In the genomic region with DNA sequence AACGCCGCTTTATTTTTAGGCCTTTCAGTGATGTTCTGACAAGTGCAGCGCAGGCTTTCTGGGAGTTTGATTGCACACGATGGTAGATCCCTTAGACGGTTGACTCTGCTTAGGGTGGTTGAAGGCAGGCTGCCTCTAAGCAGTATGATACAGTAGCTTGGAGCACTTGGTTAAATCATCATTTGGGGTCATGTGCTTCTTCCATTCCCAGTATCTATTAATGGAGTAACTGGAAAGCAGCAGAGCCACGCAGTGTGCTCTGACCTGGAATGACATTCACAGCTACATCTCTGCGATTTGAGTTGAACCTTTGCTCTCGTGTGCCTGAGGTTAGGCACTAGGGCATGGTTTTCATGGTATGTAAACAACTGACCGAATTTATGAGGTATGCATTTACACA, we compare ENCODE assay signal across 30 mouse cellular contexts. TPM values are rescaled to one million over a fixed set of nuclear protein-coding genes. Genes with fewer than 3 reads are reported as not detected.
DNase-seq lines count a peak whose midpoint lies in the region; ATAC-seq and TF ChIP-seq lines count a peak whose summit lies in the region.
"Had no signal": no experiment of that assay in that cellular context is flagged by ENCODE, and none has a peak within 500 bp of the region (broad histone marks: within the 10 kb centered on the region; RNA-seq: fewer than 3 reads in every experiment).

No protein-coding gene starts in this region.

- no peaks in the 10 kb centered on the region for H3K27me3 ChIP-seq in heart, embryonic 11.5 days (ENCODE audit: control insufficient read depth, insufficient read depth, low read length)
- H3K27me3 ChIP-seq in heart, postnatal 0 days (ENCODE audit: control insufficient read depth, insufficient read depth, low read length), result no peaks in the 10 kb centered on the region
- no peaks in the 10 kb centered on the region for H3K27me3 ChIP-seq in midbrain, embryonic 13.5 days
- H3K27me3 ChIP-seq: embryonic facial prominence, embryonic 12.5 days; kidney, embryonic 15.5 days; neural tube, embryonic 13.5 days; stomach, embryonic 15.5 days had no signal

- no peaks in the 10 kb centered on the region for H3K36me3 ChIP-seq in heart, embryonic 11.5 days (ENCODE audit: control insufficient read depth, insufficient read depth, low read length)
- H3K36me3 ChIP-seq in heart, postnatal 0 days (replicated peaks; ENCODE audit: control insufficient read depth, insufficient read depth, low read length), result no peaks in the 10 kb centered on the region
- H3K36me3 ChIP-seq in midbrain, embryonic 13.5 days, result no peaks in the 10 kb centered on the region
- H3K36me3 ChIP-seq: embryonic facial prominence, embryonic 12.5 days; G1E; hindbrain, embryonic 10.5 days; kidney, embryonic 15.5 days; midbrain, embryonic 10.5 days; neural tube, embryonic 13.5 days; stomach, embryonic 15.5 days had no signal

- no peak overlapping the region for H3K4me3 ChIP-seq in gastrocnemius, adult 2 months
- H3K4me3 ChIP-seq in heart, embryonic 11.5 days (ENCODE audit: low read depth, low read length), result no peak overlapping the region
- no peak overlapping the region for H3K4me3 ChIP-seq in heart, postnatal 0 days (ENCODE audit: low read depth, low read length)
- no peak overlapping the region for H3K4me3 ChIP-seq in midbrain, embryonic 13.5 days (replicated peaks)
- H3K4me3 ChIP-seq: embryonic facial prominence, embryonic 12.5 days; hindbrain, embryonic 10.5 days; kidney, embryonic 15.5 days; midbrain, embryonic 10.5 days; neural tube, embryonic 13.5 days; stomach, embryonic 15.5 days had no signal

- H3K4me2 ChIP-seq in heart, embryonic 11.5 days, result no peak overlapping the region
- H3K4me2 ChIP-seq in heart, postnatal 0 days (ENCODE audit: low read depth, low read length), result 0 out of 2 replicates have a peak overlapping the region, but pooled peaks have one; percentile 14
- no peak overlapping the region for H3K4me2 ChIP-seq in midbrain, embryonic 13.5 days (replicated peaks)
- H3K4me2 ChIP-seq: embryonic facial prominence, embryonic 12.5 days; kidney, embryonic 15.5 days; lung, embryonic 14.5 days; neural tube, embryonic 13.5 days; stomach, embryonic 15.5 days had no signal

- TF ChIP-seq CTCF in gastrocnemius, adult 2 months (IDR thresholded peaks at IDR 0.05), result no peak
- no peak for TF ChIP-seq CTCF in heart, postnatal 0 days (IDR thresholded peaks at IDR 0.05; ENCODE audit: low read depth)

- no peak for ATAC-seq in heart, embryonic 11.5 days (replicated peaks; ENCODE audit: insufficient number of reproducible peaks, low FRiP score, low TSS enrichment)
- peak; percentile 63 for ATAC-seq in heart, postnatal 0 days (ENCODE audit: insufficient read depth, low read depth)
- ATAC-seq in midbrain, embryonic 13.5 days, result no peak
- ATAC-seq: forebrain, embryonic 14.5 days; hindbrain, embryonic 16.5 days; midbrain, embryonic 16.5 days had no signal

- no peak for DNase-seq in gastrocnemius, adult 2 months
- no peak for DNase-seq in gastrocnemius, postnatal 25 days
- no peak for DNase-seq in heart, postnatal 36 days
- DNase-seq in heart, postnatal 0 days (ENCODE audit: low spot score), result no peak
- DNase-seq in retina, postnatal 1 day, result no peak
- DNase-seq: adrenal gland, postnatal 10 days; cerebellum, adult 9-10 months; cerebellum, postnatal 36 days; embryo, embryonic 11 days; kidney, adult 18-20 months; kidney, postnatal 25 days; liver; lung, embryonic 14.5 days; lung, postnatal 14 days; thymus, adult 18-20 months; thymus, postnatal 25 days had no signal

- H3K9ac ChIP-seq in heart, embryonic 11.5 days (ENCODE audit: low read depth, low read length), result no peak overlapping the region
- no peak overlapping the region for H3K9ac ChIP-seq in heart, postnatal 0 days (replicated peaks; ENCODE audit: low read depth, low read length)
- H3K9ac ChIP-seq in midbrain, embryonic 13.5 days (replicated peaks), result no peak overlapping the region
- H3K9ac ChIP-seq: embryonic facial prominence, embryonic 12.5 days; kidney, embryonic 15.5 days; liver, embryonic 14.5 days; lung, embryonic 14.5 days; neural tube, embryonic 13.5 days; stomach, embryonic 15.5 days had no signal

- H3K9me3 ChIP-seq in heart, embryonic 11.5 days (replicated peaks; ENCODE audit: control insufficient read depth, low read length), result no peaks in the 10 kb centered on the region
- no peaks in the 10 kb centered on the region for H3K9me3 ChIP-seq in heart, postnatal 0 days (replicated peaks; ENCODE audit: control insufficient read depth, low read length)
- no peaks in the 10 kb centered on the region for H3K9me3 ChIP-seq in midbrain, embryonic 13.5 days
- H3K9me3 ChIP-seq: embryonic facial prominence, embryonic 12.5 days; G1E; hindbrain, embryonic 10.5 days; kidney, embryonic 15.5 days; midbrain, embryonic 10.5 days; neural tube, embryonic 13.5 days; stomach, embryonic 15.5 days had no signal

- H3K27ac ChIP-seq in gastrocnemius, adult 2 months, result peak overlapping the region; percentile 41; the same call in 1 of the 2 replicates
- H3K27ac ChIP-seq in heart, embryonic 11.5 days (ENCODE audit: low read depth, low read length), result peak overlapping the region; percentile 10; the same call in 1 of the 2 replicates
- H3K27ac ChIP-seq in heart, postnatal 0 days (ENCODE audit: low read depth), result peak overlapping the region; percentile 60
- no peak overlapping the region for H3K27ac ChIP-seq in midbrain, embryonic 13.5 days
- H3K27ac ChIP-seq: embryonic facial prominence, embryonic 12.5 days; hindbrain, embryonic 10.5 days; kidney, embryonic 15.5 days; liver, embryonic 14.5 days; midbrain, embryonic 10.5 days; neural tube, embryonic 13.5 days; stomach, embryonic 15.5 days had no signal

- 66% methylated on average over 9 of the region's 9 CpGs for WGBS in heart, embryonic 11.5 days (ENCODE audit: insufficient replicate concordance)
- 33% methylated on average over 9 of the region's 9 CpGs for WGBS in heart, postnatal 0 days
- WGBS in midbrain, embryonic 13.5 days, result 90% methylated on average over 9 of the region's 9 CpGs

- intact Hi-C loops in gastrocnemius, adult 2 months (cut with DNase I), result no loop called here
- intact Hi-C loops in heart, postnatal 36 days (cut with DNase I), result no loop called here

- TF ChIP-seq EP300 in heart, postnatal 0 days (IDR thresholded peaks at IDR 0.05; ENCODE audit: low read depth), result no peak

- H3K4me1 ChIP-seq in heart, embryonic 11.5 days (ENCODE audit: control insufficient read depth, insufficient read depth, low read length), result peaks cover 21% of the 10 kb centered on the region
- peaks cover 18% of the 10 kb centered on the region; the same call in 1 of the 2 replicates for H3K4me1 ChIP-seq in heart, postnatal 0 days (ENCODE audit: control insufficient read depth, insufficient read depth)
- no peaks in the 10 kb centered on the region for H3K4me1 ChIP-seq in midbrain, embryonic 13.5 days (replicated peaks)
- H3K4me1 ChIP-seq: embryonic facial prominence, embryonic 12.5 days; hindbrain, embryonic 10.5 days; kidney, embryonic 15.5 days; midbrain, embryonic 10.5 days; neural tube, embryonic 13.5 days; stomach, embryonic 15.5 days had no signal

RNA-seq across cellular contexts. Expression of gene Palld, which starts 11.5 kb away (rescaled TPM):
- 10 to 100 TPM; 66.8 to 71.5 TPM for total RNA-seq in gastrocnemius, adult 2 months (2021)
- total RNA-seq in gastrocnemius, postnatal 25 days (2021), result 100 to 1,000 TPM in 1 of 2 experiments, 10 to 100 TPM in 1; 90.9 to 120 TPM
- polyA plus RNA-seq in heart, embryonic 11.5 days (2014; fragmentation: Nextera tagmentation; extraction: Ambion mirVana), result 157 and 186 TPM in 2 replicates
- total RNA-seq in heart, postnatal 36 days (2021), result 100 to 1,000 TPM; 211 to 235 TPM
- 103 and 111 TPM in 2 replicates for total RNA-seq in heart, postnatal 0 days (2014; rRNA removed; ENCODE audit: low replicate concordance)
- 121 and 127 TPM in 2 replicates for polyA plus RNA-seq in heart, postnatal 0 days (2015; fragmentation: Nextera tagmentation; extraction: Ambion mirVana)
- polyA plus RNA-seq in midbrain, embryonic 13.5 days (2015; fragmentation: Nextera tagmentation; extraction: Ambion mirVana), result 26.9 and 27.6 TPM in 2 replicates
- polyA plus RNA-seq: G1E had no signal

RNA-seq across cellular contexts. Expression of gene Ddx60, which starts 13.9 kb away (rescaled TPM):
- under 1 TPM; 0.50 to 0.87 TPM for total RNA-seq in gastrocnemius, adult 2 months (2021)
- total RNA-seq in gastrocnemius, postnatal 25 days (2021), result under 1 TPM; 0.28 to 0.96 TPM
- 1.7 TPM in 2 replicates for polyA plus RNA-seq in heart, embryonic 11.5 days (2014; fragmentation: Nextera tagmentation; extraction: Ambion mirVana)
- 1 to 10 TPM; 1.3 to 3.1 TPM for total RNA-seq in heart, postnatal 36 days (2021)
- 1.5 and 2.6 TPM in 2 replicates for total RNA-seq in heart, postnatal 0 days (2014; rRNA removed; ENCODE audit: low replicate concordance)
- 4.5 and 4.7 TPM in 2 replicates for polyA plus RNA-seq in heart, postnatal 0 days (2015; fragmentation: Nextera tagmentation; extraction: Ambion mirVana)
- polyA plus RNA-seq in midbrain, embryonic 13.5 days (2015; fragmentation: Nextera tagmentation; extraction: Ambion mirVana), result 0.26 and 0.36 TPM in 2 replicates
- polyA plus RNA-seq: G1E; limb, embryonic 11.5 days had no signal
